Mouse (Mus musculus) neural tube, embryonic 15.5 days (tissue): Measurements from ENCODE around the gene Fbxo17. TPM values are rescaled to one million over a fixed set of nuclear protein-coding genes. Genes with fewer than 3 reads are reported as not detected.
A peak's percentile ranks its signal among the peaks of the same experiment; 100 is the strongest.

Source experiments
- ATAC-seq: fragments of 200-750 bp; cut with Nextera tagmentation; 2 replicates; pipeline ENCODE4 v1.8.0; 2017; ENCODE audit warnings: mild to moderate bottlenecking, moderate TSS enrichment, moderate library complexity; ENCODE audit not compliant: low FRiP score
- H3K27ac ChIP-seq: fragments of 300-500 bp; sonication (generic); replicated peaks from 2 replicates; pipeline ENCODE4 v1.5.1; 2015; ENCODE audit warnings: mild to moderate bottlenecking, inconsistent platforms
- H3K27me3 ChIP-seq: fragments of 300-500 bp; sonication (generic); replicated peaks from 2 replicates; pipeline ENCODE4 v1.6.1; 2015; ENCODE audit warnings: inconsistent platforms
- H3K36me3 ChIP-seq: fragments of 300-500 bp; sonication (generic); 2 replicates; pipeline ENCODE4 v1.6.1; 2015; ENCODE audit warnings: inconsistent platforms
- H3K4me1 ChIP-seq: fragments of 300-500 bp; sonication (generic); 2 replicates; pipeline ENCODE4 v1.6.1; 2015; ENCODE audit warnings: inconsistent platforms
- H3K4me2 ChIP-seq: fragments of 300-500 bp; sonication (generic); 2 replicates; pipeline ENCODE4 v1.6.1; 2015; ENCODE audit warnings: inconsistent platforms, mild to moderate bottlenecking, moderate library complexity
- H3K4me3 ChIP-seq: fragments of 300-500 bp; sonication (generic); replicated peaks from 2 replicates; pipeline ENCODE4 v1.5.1; 2015; ENCODE audit warnings: mild to moderate bottlenecking, inconsistent platforms
- H3K9ac ChIP-seq: fragments of 300-500 bp; sonication (generic); replicated peaks from 2 replicates; pipeline ENCODE4 v1.6.1; 2015; ENCODE audit warnings: mild to moderate bottlenecking, inconsistent platforms
- H3K9me3 ChIP-seq: fragments of 300-500 bp; sonication (generic); replicated peaks from 2 replicates; pipeline ENCODE4 v1.6.1; 2016; ENCODE audit warnings: inconsistent platforms
- WGBS: fragments of 180-500 bp; shearing (Covaris S2); methylation state at CpG from one replicate; pipeline ENCODE4 v1.1.7; 2015; ENCODE audit warnings: mixed read lengths; 5-methylcytosine and 5-hydroxymethylcytosine counted together
- polyA plus RNA-seq: library from polyadenylated mRNA; unstranded; fragments of >200 nt; fragmentation: Nextera tagmentation; extraction: Ambion mirVana; gene quantifications from 2 replicates; pipeline ENCODE4 v1.2.1, GENCODE M21; 2015

Gene Fbxo17
- polyA plus RNA-seq, 1 experiment from 2014 or later = 5.4 TPM

DNA sequence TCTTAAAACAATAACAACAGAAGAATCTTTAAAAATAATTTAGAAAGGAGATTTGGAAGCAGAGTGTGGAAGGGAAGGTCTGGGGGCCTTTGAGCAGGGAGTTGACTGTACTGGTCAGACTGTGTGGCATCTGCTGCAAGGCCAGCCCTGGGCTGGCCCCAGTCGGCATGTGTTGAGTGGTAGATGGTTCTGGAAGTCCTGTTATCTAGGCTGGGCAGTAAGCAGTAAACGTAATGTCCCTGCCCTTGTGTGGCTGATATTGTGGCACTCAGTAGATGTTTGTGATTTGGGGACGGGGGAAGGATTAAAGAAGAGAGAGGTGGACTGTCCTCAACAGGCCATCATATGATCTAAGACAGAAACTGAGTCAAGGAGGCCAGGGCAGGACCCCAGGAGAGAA is 53.7 kb downstream of the Fbxo17 start:
- H3K4me2 ChIP-seq = no peak overlapping the region
- no peaks in the 10 kb centered on the region for H3K9me3 ChIP-seq
- 96% methylated on average over 3 of the region's 3 CpGs for WGBS
- no peak overlapping the region for H3K4me3 ChIP-seq
- H3K9ac ChIP-seq = no peak overlapping the region
- peaks cover 6% of the 10 kb centered on the region; the same call in 1 of the 2 replicates for H3K36me3 ChIP-seq
- no peak overlapping the region for H3K27ac ChIP-seq
- H3K27me3 ChIP-seq = no peaks in the 10 kb centered on the region
- no peak for ATAC-seq
- H3K4me1 ChIP-seq = peaks cover 38% of the 10 kb centered on the region

GRCm38 (mm10) chr7:28771867-28772266 is 55.3 kb downstream of the Fbxo17 start:
- no peak for ATAC-seq
- H3K4me2 ChIP-seq = no peak overlapping the region
- no peaks in the 10 kb centered on the region for H3K9me3 ChIP-seq
- no peaks in the 10 kb centered on the region for H3K27me3 ChIP-seq
- no peak overlapping the region for H3K9ac ChIP-seq
- H3K27ac ChIP-seq = no peak overlapping the region
- no peak overlapping the region for H3K4me3 ChIP-seq
- WGBS = 89% methylated on average over 11 of the region's 11 CpGs
- H3K4me1 ChIP-seq = peaks cover 31% of the 10 kb centered on the region
- H3K36me3 ChIP-seq = peaks cover 9% of the 10 kb centered on the region

- no peak overlapping the region for H3K27ac ChIP-seq
- H3K27me3 ChIP-seq = no peaks in the 10 kb centered on the region
- no peak overlapping the region for H3K9ac ChIP-seq
- H3K36me3 ChIP-seq = peaks cover 14% of the 10 kb centered on the region
- no peak for ATAC-seq
- no peak overlapping the region for H3K4me2 ChIP-seq
- peaks cover 18% of the 10 kb centered on the region for H3K4me1 ChIP-seq
- WGBS = 79% methylated on average over 3 of the region's 3 CpGs
- no peak overlapping the region for H3K4me3 ChIP-seq
- no peaks in the 10 kb centered on the region for H3K9me3 ChIP-seq
These were observed 56.6 kb downstream of the Fbxo17 start for GRCm38 (mm10) chr7:28773163-28773562.

- WGBS = 50% methylated on average over 12 of the region's 12 CpGs
- Histone ChIP-seq H3K4me2 (no peak overlapping the region), H3K27ac (peak overlapping the region; percentile 7), H3K27me3 (no peaks in the 10 kb centered on the region), H3K9me3 (no peaks in the 10 kb centered on the region), H3K4me1 (peaks cover 8% of the 10 kb centered on the region), H3K9ac (no peak overlapping the region), H3K4me3 (no peak overlapping the region), H3K36me3 (peaks cover 17% of the 10 kb centered on the region)
- no peak for ATAC-seq
These were observed 57.6 kb downstream of the Fbxo17 start for GRCm38 (mm10) chr7:28774164-28774563.

- no peak overlapping the region for H3K9ac ChIP-seq
- WGBS = 69% methylated on average over 7 of the region's 7 CpGs
- H3K27me3 ChIP-seq = no peaks in the 10 kb centered on the region
- peaks cover 9% of the 10 kb centered on the region for H3K4me1 ChIP-seq
- H3K4me2 ChIP-seq = no peak overlapping the region
- no peak overlapping the region for H3K27ac ChIP-seq
- H3K36me3 ChIP-seq = peaks cover 17% of the 10 kb centered on the region
- H3K4me3 ChIP-seq = no peak overlapping the region
- H3K9me3 ChIP-seq = no peaks in the 10 kb centered on the region
- no peak for ATAC-seq
These were observed 58.5 kb downstream of the Fbxo17 start for GRCm38 (mm10) chr7:28775129-28775528.

DNA sequence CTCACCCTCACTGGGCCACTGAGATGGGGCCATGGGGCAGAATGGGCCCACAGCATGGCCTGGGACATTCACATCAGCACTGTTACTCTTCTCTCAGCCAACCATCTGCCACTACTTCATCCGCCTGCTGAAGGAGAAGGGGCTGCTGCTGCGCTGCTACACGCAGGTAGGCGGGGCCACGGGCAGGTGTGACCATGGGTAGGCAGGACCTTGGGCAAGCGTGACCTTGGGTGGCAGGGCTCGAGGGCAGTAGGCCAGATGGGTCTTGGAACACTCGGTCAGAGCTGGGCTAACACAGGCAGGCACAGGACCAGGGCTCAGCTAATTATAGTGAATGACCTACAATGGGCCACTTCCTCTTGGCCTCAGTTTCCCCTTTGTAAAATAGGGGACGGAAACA is 62.2 kb downstream of the Fbxo17 start:
- Histone ChIP-seq H3K4me2 (no peak overlapping the region), H3K27ac (no peak overlapping the region), H3K9me3 (no peaks in the 10 kb centered on the region), H3K27me3 (no peaks in the 10 kb centered on the region), H3K4me1 (peaks cover 10% of the 10 kb centered on the region), H3K4me3 (no peak overlapping the region), H3K36me3 (peaks cover 31% of the 10 kb centered on the region), H3K9ac (no peak overlapping the region)
- ATAC-seq = no peak
- WGBS = 89% methylated on average over 9 of the region's 9 CpGs

DNA sequence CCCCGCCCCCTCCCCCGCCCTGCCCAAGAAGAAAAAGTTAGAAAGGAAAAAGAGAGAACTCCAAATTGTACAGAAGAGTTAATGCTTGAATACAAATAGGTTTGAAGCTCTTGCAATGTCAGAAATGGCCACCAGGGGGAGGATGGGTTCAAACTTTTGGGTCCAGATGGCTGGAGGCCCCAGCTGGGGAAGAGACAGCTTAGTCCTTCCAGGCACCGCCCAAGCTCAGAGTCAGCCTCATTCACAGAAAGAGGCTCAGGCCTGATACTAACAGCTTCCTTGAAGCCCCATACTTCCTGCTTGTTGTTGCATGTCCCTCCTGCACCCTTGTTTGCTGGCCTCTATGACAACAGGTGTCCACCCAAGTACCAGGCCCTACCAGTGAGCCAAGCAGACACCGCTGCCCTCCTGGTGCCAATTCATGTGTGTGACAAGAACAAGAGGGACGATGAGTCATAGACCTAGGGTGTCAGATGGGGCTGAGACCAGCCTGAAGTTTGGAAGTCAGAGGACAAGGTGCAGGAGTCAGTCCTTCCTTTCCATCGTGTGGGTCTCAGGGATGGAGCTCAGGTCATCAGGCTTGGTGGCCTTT is 63.6 kb downstream of the Fbxo17 start:
- peak; percentile 63; the same call in 1 of the 2 replicates for ATAC-seq
- no peaks in the 10 kb centered on the region for H3K27me3 ChIP-seq
- peak overlapping the region; percentile 54; the same call in 1 of the 2 replicates for H3K27ac ChIP-seq
- 45% methylated on average over 6 of the region's 6 CpGs for WGBS
- no peak overlapping the region for H3K4me3 ChIP-seq
- H3K9me3 ChIP-seq = no peaks in the 10 kb centered on the region
- H3K4me1 ChIP-seq = peaks cover 7% of the 10 kb centered on the region
- peaks cover 39% of the 10 kb centered on the region for H3K36me3 ChIP-seq
- no peak overlapping the region for H3K9ac ChIP-seq
- H3K4me2 ChIP-seq = no peak overlapping the region

- Histone ChIP-seq H3K27me3 (no peaks in the 10 kb centered on the region), H3K9ac (no peak overlapping the region), H3K36me3 (peaks cover 39% of the 10 kb centered on the region), H3K4me2 (no peak overlapping the region), H3K9me3 (no peaks in the 10 kb centered on the region), H3K27ac (no peak overlapping the region), H3K4me3 (no peak overlapping the region), H3K4me1 (peaks cover 7% of the 10 kb centered on the region)
- 87% methylated on average over 7 of the region's 7 CpGs for WGBS
- ATAC-seq = no peak
These were observed 64.3 kb downstream of the Fbxo17 start for GRCm38 (mm10) chr7:28780857-28781256.

DNA sequence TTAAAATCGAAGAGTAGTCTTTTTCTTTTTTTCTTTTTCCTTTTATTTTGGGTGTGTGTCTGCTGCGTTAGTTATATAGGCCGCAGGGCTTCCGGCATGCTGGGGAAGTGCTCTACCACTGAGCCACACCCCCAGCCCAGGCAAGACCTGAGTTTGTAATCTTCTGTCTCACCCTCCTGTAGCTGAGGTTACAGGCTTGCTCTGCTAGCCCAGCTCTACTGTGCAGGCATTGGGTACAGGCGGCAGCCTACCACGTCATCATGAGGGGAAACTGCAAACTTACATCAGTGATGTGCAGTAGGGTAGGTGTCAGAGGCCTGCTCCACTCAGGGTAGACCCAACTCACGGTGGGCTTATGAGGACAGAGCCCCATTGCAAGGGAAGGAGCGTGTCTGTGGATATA is 64.7 kb downstream of the Fbxo17 start:
- H3K4me3 ChIP-seq = no peak overlapping the region
- no peak overlapping the region for H3K27ac ChIP-seq
- 88% methylated on average over 8 of the region's 8 CpGs for WGBS
- H3K4me1 ChIP-seq = peaks cover 7% of the 10 kb centered on the region
- peaks cover 43% of the 10 kb centered on the region for H3K36me3 ChIP-seq
- no peaks in the 10 kb centered on the region for H3K27me3 ChIP-seq
- no peak for ATAC-seq
- H3K9ac ChIP-seq = no peak overlapping the region
- no peaks in the 10 kb centered on the region for H3K9me3 ChIP-seq
- H3K4me2 ChIP-seq = no peak overlapping the region

DNA sequence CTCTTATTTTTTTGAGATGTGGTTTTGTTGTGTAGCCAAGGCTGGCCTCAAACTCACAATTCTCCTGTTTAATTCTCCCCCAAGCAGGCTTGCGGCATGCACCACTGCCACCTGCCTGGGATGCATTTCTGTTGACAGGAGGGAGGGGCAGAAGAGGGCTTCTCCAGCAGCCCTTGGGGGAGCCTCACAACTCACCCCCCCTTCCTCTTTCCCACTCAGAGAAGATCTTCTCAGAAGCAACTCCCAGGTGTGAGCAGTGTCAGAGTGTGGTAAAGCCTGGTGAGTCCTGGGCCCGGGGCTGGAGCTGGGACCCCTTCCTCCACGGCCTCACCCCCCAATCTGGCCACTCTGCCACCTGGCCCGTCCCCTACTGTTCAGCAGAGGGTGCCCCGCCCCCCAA is 68.6 kb downstream of the Fbxo17 start:
- no peak overlapping the region for H3K27ac ChIP-seq
- peaks cover 47% of the 10 kb centered on the region for H3K36me3 ChIP-seq
- H3K9me3 ChIP-seq = no peaks in the 10 kb centered on the region
- H3K4me2 ChIP-seq = no peak overlapping the region
- WGBS = 80% methylated on average over 5 of the region's 5 CpGs
- no peak overlapping the region for H3K9ac ChIP-seq
- ATAC-seq = no peak
- H3K27me3 ChIP-seq = no peaks in the 10 kb centered on the region
- peaks cover 5% of the 10 kb centered on the region for H3K4me1 ChIP-seq
- no peak overlapping the region for H3K4me3 ChIP-seq
